Mouse (Mus musculus) heart, postnatal 10 days (tissue): ENCODE measurements around the gene Gm5142. TPM values are rescaled to one million over a fixed set of nuclear protein-coding genes. Genes with fewer than 3 reads are reported as not detected.

Experiments
- DNase-seq, 2 experiments: peaks; one replicate each; pipeline ENCODE4 v3.0.0; 2021
- intact Hi-C: fragments of 180-260 bp; cut with DNase I; formaldehyde crosslinking; loops from one replicate; pipeline ENCODE4 v1.15.1; 2025
- total RNA-seq, 2 experiments: library from RNA; stranded (reverse); gene quantifications; 2 replicates each; pipeline ENCODE4 v1.2.3; 2021

The Gm5142 gene
- total RNA-seq = not detected

DNA sequence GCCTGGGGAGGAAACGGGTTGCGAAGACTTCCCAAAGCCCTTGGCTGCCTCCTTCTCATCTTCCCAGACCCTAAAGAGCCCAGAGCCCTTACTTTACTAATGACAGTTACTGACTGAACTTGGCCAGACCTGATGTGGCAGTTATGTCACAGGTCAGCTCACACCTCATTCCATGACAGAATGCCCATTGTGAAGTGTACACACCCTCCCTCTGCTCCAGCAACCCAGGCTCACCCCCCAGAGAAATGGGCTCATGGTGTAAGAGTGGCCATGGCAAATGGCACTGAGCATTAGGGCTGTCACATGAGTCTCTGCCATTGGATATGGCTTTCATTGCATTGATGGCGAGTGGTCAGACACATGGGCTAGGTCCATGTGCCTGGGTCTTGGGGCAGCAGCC, at the start of gene Gm5142:
TSS of gene Gm5142 (minus strand) at position 101 of the 400 bp plus-strand sequence.
- no peak for DNase-seq
- intact Hi-C loops = no loop called here

- DNase-seq = no peak
- intact Hi-C loops = no loop called here
These were observed 47.7 kb upstream of the Gm5142 start for GRCm38 (mm10) chr14:59226240-59226639.

DNA sequence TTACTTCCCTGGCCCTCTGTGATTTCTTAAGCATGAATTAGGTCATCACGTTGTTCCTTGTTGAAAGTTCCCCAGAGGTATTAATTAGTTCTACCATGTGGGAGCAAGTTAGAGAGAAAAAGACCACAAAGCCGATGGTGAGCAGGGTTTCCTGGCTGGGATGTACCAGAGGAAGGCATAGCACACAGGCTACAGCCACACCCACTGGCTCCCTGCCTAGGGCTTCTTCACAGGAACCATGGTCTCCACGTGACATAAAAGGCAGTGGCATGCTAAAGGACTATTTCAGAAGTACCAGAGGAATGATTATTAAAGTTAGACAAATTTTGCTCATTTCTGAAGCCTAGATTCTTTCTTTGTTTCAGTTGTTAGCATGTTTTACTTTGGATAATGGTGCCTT, 40.7 kb upstream of the Gm5142 start:
- peak in 1 of 2 experiments; percentile 30 for DNase-seq
- intact Hi-C loops = no loop called here

DNA sequence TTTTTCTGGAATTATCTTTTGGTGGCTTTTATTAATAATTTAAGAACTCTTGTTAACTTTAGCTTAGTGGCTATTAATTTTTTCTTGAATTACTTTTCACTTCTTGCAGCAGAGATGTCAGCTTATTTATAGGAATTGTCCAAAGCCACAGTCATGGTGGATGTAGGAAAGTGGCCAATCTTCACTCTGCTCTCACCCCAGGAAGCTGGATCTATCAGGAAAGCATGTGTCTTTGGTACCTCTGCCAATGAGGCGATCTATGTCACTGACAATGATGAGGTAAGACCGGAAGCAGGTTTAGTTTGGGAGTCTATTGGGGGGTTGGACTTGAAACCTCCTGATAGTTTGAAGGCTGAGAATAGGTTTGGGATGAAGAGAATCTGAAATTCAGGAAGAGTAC, 31.3 kb upstream of the Gm5142 start:
- no peak for DNase-seq
- intact Hi-C loops = no loop called here

DNA sequence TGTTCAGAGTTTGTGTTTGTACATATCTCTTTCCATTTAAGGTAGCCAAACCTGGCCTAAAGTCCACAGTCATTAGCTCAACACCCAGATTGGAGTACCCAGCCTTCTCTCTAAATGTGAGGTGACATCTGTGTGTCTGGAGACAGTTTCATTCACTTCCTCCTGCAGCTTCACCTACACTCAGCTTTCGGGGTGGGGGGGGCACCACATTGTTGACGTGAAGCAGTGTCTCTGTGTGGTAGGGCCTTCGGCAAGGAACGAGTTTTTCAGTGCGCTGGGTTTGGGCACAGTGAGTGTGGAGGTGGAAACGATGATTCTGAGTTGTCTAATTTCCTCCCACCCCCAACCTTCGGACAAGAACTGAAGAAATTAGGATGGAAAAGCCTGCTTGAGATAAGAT, 30.5 kb upstream of the Gm5142 start:
- DNase-seq = no peak
- intact Hi-C loops = no loop called here

DNA sequence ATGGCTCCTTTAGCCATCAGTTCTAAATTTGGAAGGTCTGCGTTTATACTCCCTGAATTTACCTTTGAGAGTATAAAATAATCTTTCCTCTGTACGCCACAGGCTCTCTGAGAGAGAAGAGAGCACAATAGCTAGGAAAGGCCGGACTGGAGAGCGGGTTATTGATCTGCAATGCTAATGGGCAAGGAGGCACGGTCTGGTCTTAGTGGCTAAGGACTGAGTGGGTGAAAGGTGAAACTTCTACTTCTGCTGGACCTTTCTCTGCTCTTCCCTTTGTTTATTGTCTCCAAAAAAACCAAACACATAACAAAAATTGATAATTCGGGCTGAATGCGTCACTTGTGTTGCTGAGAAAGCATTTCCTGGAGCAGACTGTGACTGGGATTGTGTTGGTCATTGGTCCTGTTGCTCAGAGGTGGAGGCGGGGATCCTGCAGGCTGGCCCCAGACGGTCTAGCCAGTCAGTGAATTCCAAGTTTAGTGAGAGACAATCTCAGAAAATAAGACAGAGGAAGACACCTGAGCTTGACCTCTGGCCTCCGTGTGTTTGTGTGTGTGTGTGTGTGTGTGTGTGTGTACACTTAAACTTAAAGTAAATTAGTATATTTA, 27.5 kb upstream of the Gm5142 start:
- no peak for DNase-seq
- intact Hi-C loops = no loop called here

GRCm38 (mm10) chr14:59205461-59205860, 26.9 kb upstream of the Gm5142 start:
- intact Hi-C loops = no loop called here

DNA sequence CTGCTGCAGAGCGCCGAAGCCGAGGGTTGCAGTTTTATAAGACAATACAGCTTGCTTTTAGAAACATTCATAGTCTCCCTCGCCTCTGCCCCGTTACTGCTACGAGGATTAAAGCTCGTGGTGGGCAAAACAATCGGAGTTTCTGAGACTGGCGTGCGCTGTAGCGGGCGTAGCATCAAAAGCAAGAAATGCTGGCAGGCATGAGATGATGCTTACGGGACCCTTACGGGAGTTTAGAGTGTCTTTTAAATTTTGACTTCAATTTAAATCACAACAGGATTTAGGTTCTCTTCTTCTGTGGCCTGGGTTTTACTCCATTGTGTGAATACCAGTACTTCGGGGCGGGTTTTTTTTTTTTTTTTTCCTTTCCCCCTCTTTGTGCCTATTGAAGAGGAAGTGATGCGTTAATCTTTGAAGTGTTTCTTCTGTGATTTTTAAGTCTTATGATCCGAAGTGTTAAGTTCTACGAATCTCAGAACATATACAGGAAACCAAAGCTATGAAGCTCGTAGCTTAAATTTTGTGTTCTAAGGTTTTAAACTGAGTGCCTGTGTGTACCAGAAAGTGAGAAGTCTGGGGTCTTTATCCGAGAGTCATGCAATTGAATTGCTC, 23.2 kb upstream of the Gm5142 start:
- intact Hi-C loops = loop anchor here (5.0 kb wide), 1 partner anchor 241 kb away; the partner anchor contains the start of genes Cab39l and Setdb2
- DNase-seq = peak in 1 of 2 experiments; percentile 4

More at GRCm38 (mm10) chr14:59205461-59205860, 26.9 kb upstream of the Gm5142 start:
- DNase-seq = no peak

- DNase-seq = peak; percentile 93 to 94
- intact Hi-C loops = loop anchor here (5.0 kb wide), 1 partner anchor 241 kb away; the partner anchor contains the start of genes Cab39l and Setdb2
These were observed 22.4 kb upstream of the Gm5142 start, which contains the start of gene Rcbtb1 for GRCm38 (mm10) chr14:59200711-59201603. Gene Rcbtb1 (plus strand): TSS chr14:59201209.

- no peak for DNase-seq
These were observed 7.6 kb upstream of the Gm5142 start for GRCm38 (mm10) chr14:59186121-59186520.

GRCm38 (mm10) chr14:59185514-59185913, 7.0 kb upstream of the Gm5142 start:
- DNase-seq = no peak
- intact Hi-C loops = no loop called here

More at GRCm38 (mm10) chr14:59186121-59186520, 7.6 kb upstream of the Gm5142 start:
- intact Hi-C loops = no loop called here

GRCm38 (mm10) chr14:59182732-59183131, 4.2 kb upstream of the Gm5142 start:
- intact Hi-C loops = no loop called here
- DNase-seq = no peak

- no peak for DNase-seq
- intact Hi-C loops = loop anchor here (5.0 kb wide), 1 partner anchor 400 kb away; no protein-coding TSS in a partner anchor
These were observed 21.4 kb downstream of the Gm5142 start for GRCm38 (mm10) chr14:59157016-59157698.

GRCm38 (mm10) chr14:59155589-59155988, 23.0 kb downstream of the Gm5142 start:
- intact Hi-C loops = loop anchor here (5.0 kb wide), 1 partner anchor 402 kb away; no protein-coding TSS in a partner anchor
- DNase-seq = peak in 1 of 2 experiments; percentile 2

DNA sequence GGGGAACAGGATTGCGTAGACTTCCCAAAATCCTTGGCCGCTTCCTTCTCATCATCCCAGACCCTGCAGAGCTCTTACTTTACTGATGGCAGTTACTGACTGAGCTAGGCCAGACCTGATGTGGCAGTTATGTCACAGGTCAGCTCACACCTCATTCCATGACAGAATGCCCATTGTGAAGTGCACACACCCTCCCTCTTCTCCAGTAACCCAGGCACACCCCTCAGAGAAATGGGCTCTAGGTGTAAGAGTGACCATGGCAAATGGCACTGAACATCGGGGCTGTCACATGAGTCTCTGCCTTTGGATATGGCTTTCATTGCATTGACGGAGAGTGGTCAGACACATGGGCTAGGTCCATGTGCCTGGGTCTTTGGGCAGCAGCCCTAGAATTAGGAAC, 35.8 kb downstream of the Gm5142 start, which contains the start of gene 1700129C05Rik:
TSS of gene 1700129C05Rik (minus strand) at position 101 of the 400 bp plus-strand sequence.
- intact Hi-C loops = no loop called here
- DNase-seq = no peak

GRCm38 (mm10) chr14:59114281-59114680, 64.3 kb downstream of the Gm5142 start:
- intact Hi-C loops = loop anchor here (2.0 to 10.0 kb wide), 4 partner anchors 1079 to 1739 kb away; no protein-coding TSS in a partner anchor
- DNase-seq = peak in 1 of 2 experiments; percentile 12
